Mouse (Mus musculus): ENCODE results near the gene Grxcr1. TPM values are rescaled to one million over a fixed set of nuclear protein-coding genes. Genes with fewer than 3 reads are reported as not detected.

Gene Grxcr1
- not detected for total RNA-seq (2021)

DNA sequence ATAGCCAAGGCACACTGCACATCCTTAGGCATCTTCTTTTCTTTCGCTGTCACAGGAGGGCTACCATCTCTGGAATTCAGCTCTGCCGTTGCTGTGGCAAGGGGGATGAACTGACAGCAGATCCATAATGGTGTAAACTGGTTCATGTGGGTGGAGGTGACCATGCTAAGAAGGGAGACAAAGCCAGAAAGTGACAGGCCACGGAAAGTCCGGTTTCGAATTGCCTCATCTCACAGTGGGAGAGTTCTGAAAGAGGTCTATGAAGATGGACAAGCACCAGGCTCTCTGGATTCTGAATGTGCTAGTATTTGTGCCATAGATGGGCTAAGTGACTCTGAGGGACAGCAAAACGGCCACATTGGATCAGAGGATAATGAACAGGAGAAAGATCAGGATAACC, at the start of gene Grxcr1:
Gene Grxcr1 (plus strand): TSS at position 92 of the 400 bp plus-strand sequence.
- no peak for DNase-seq (ENCODE audit: extremely low spot score in 1 of 2, low spot score in 2 of 2)
- intact Hi-C loops (cut with DNase I): no loop called here

- no peak for DNase-seq (ENCODE audit: extremely low spot score in 1 of 2, low spot score in 2 of 2)
- intact Hi-C loops (cut with DNase I): no loop called here
These were observed 49.6 kb upstream of the Grxcr1 start for GRCm38 (mm10) chr5:67981946-67982526.

DNA sequence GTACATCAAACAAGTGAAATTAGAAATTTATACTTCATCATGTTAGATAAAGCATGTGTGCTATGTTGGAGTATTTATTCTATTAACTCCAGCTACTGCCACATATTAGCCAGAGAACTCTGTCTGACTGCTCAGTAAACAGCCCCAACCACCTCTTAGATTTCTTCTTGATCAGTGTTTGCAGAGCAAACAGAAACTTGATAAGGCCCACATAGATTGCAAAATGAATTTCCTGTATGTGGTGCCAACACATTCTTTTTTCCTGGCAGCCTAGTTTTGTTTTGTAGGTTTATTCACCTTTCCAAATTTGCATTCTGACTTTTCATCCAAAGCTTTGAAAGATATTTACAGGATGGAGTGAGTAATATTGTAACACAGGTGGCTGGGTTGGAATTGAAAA, 41.2 kb upstream of the Grxcr1 start:
- no peak for DNase-seq (ENCODE audit: extremely low spot score in 1 of 2, low spot score in 2 of 2)
- intact Hi-C loops (cut with DNase I): no loop called here

- intact Hi-C loops (cut with DNase I): no loop called here
- DNase-seq (ENCODE audit: extremely low spot score in 1 of 2, low spot score in 2 of 2): no peak
These were observed 29.0 kb upstream of the Grxcr1 start for GRCm38 (mm10) chr5:68002611-68003010.

DNA sequence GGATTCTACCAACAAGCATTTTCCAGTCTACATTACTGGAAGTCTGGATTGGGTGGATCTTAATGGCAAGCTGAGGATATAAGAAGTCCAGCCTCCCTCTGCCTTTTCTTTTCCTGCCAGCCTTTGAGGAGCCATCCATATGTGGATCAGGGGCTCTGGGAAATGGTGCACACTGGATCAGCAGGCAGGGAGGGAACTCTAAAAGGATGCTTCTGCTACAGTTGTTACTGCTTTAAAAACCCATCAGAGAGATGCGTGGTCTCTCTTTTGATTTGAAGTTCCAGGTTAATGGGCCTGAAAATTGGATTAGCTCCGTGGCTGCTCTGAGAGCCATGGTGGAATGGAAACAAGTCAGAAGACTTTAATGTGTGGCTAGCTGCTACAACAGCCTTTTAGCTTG, 27.7 kb upstream of the Grxcr1 start:
- intact Hi-C loops (cut with DNase I): no loop called here
- DNase-seq (ENCODE audit: extremely low spot score in 1 of 2, low spot score in 2 of 2): no peak

GRCm38 (mm10) chr5:68004419-68004818, 27.2 kb upstream of the Grxcr1 start:
- intact Hi-C loops (cut with DNase I): no loop called here

GRCm38 (mm10) chr5:68007074-68007473, 24.6 kb upstream of the Grxcr1 start:
- intact Hi-C loops (cut with DNase I): no loop called here
- no peak for DNase-seq (ENCODE audit: extremely low spot score in 1 of 2, low spot score in 2 of 2)

More at GRCm38 (mm10) chr5:68004419-68004818, 27.2 kb upstream of the Grxcr1 start:
- DNase-seq (ENCODE audit: extremely low spot score in 1 of 2, low spot score in 2 of 2): no peak

DNA sequence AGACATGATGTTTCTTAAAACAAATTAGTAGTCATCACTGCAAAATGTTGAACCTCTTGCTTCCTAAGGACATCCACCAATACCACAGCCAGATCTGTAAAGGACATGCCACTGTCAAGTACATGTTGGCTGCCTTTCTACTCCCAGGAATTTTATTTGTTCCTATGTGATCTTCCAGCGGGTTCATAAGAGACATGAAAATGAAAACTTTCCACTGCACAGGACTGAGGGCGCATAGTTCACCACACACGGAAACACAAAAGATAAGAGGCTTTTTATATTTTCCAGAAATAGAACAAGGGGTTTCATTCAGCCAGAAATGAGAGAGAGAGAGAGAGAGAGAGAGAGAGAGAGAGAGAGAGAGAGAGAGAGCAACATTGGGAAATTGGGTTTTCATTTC, 20.1 kb upstream of the Grxcr1 start:
- DNase-seq (ENCODE audit: extremely low spot score in 1 of 2, low spot score in 2 of 2): no peak
- intact Hi-C loops (cut with DNase I): loop anchor here (5.0 kb wide), 1 partner anchor 164 kb away; the partner anchor contains the start of gene Atp8a1

DNA sequence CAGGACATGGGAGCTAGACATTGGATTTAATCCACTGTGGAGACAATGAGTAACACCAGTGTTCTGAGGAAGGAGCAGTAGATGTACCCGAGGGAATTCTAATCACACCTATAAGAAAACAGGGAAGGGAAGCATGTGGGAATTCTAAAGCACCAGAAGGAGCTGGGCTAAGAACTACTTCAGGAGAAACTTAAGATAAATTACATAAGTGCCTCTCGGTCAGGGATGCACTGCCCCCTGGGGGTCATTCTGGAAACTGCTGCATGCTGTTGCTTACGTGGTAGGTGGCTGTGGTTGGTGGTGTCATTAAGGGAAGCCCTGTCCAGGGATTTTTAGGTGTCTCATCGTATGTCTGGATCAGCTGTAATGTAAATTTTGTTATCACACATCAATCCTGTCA, 19.0 kb upstream of the Grxcr1 start:
- intact Hi-C loops (cut with DNase I): loop anchor here (2.0 to 5.0 kb wide), 2 partner anchors 165 to 260 kb away; partner anchors contain the start of gene Atp8a1
- peak; percentile 65 to 77 for DNase-seq (ENCODE audit: extremely low spot score in 1 of 2, low spot score in 2 of 2)

- intact Hi-C loops (cut with DNase I): no loop called here
- no peak for DNase-seq (ENCODE audit: extremely low spot score in 1 of 2, low spot score in 2 of 2)
These were observed 10.8 kb upstream of the Grxcr1 start for GRCm38 (mm10) chr5:68020870-68021269.

GRCm38 (mm10) chr5:68026658-68027422, 4.8 kb upstream of the Grxcr1 start:
- intact Hi-C loops (cut with DNase I): no loop called here
- DNase-seq (ENCODE audit: extremely low spot score in 1 of 2, low spot score in 2 of 2): no peak

- intact Hi-C loops (cut with DNase I): no loop called here
- no peak for DNase-seq (ENCODE audit: extremely low spot score in 1 of 2, low spot score in 2 of 2)
These were observed 4.2 kb upstream of the Grxcr1 start for GRCm38 (mm10) chr5:68027474-68027873.

- no peak for DNase-seq (ENCODE audit: extremely low spot score in 1 of 2, low spot score in 2 of 2)
- intact Hi-C loops (cut with DNase I): no loop called here
These were observed 1.7 kb downstream of the Grxcr1 start for GRCm38 (mm10) chr5:68033345-68033744.

DNA sequence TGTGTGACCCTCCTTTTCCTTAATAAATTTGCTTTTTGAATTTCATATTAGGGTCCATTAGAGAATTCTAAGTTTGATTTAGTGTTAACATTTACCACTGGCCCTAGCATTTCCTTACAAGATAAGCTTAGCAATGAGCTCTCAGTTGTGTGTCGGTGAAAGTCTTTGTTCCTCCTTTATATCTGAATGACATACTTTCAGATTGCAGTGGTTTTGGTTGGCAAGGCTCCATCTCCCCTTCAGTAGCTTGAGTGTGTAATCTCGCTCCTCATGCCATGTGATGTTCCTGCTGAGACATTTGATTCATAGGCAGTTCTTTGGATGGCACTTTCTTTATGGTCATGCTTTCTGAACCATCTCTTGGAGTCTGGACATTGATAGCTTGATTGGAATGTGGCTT, 7.4 kb downstream of the Grxcr1 start:
- intact Hi-C loops (cut with DNase I): no loop called here
- DNase-seq (ENCODE audit: extremely low spot score in 1 of 2, low spot score in 2 of 2): no peak

- intact Hi-C loops (cut with DNase I): no loop called here
- no peak for DNase-seq (ENCODE audit: extremely low spot score in 1 of 2, low spot score in 2 of 2)
These were observed 11.7 kb downstream of the Grxcr1 start for GRCm38 (mm10) chr5:68043339-68043738.

GRCm38 (mm10) chr5:68048783-68049182, 17.1 kb downstream of the Grxcr1 start:
- intact Hi-C loops (cut with DNase I): no loop called here
- no peak for DNase-seq (ENCODE audit: extremely low spot score in 1 of 2, low spot score in 2 of 2)

GRCm38 (mm10) chr5:68049536-68049935, 17.9 kb downstream of the Grxcr1 start:
- intact Hi-C loops (cut with DNase I): no loop called here
- DNase-seq (ENCODE audit: extremely low spot score in 1 of 2, low spot score in 2 of 2): no peak

- intact Hi-C loops (cut with DNase I): no loop called here
- DNase-seq (ENCODE audit: extremely low spot score in 1 of 2, low spot score in 2 of 2): no peak
These were observed 19.5 kb downstream of the Grxcr1 start for GRCm38 (mm10) chr5:68051101-68051500.

- intact Hi-C loops (cut with DNase I): no loop called here
- no peak for DNase-seq (ENCODE audit: extremely low spot score in 1 of 2, low spot score in 2 of 2)
These were observed 25.9 kb downstream of the Grxcr1 start for GRCm38 (mm10) chr5:68057574-68057973.

DNA sequence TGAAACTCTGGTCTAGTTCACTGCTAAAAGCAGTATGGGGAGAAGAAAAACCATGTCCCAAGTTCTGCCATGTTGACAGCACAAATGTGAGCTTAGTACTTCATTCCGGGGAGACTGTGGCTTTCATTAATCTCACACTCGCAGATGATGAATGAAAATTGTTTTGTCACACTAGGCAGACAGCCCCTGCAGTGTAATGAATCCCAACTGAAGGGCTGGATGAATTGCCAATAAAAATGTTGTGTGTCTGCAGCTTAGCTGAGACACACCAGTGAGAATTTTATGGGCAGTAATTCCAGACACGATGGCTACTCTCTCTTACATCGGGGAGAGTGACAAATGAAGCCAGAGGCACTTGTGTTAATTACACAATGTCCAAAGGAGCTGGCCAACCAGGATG, 37.1 kb downstream of the Grxcr1 start:
- DNase-seq (ENCODE audit: extremely low spot score in 1 of 2, low spot score in 2 of 2): no peak
- intact Hi-C loops (cut with DNase I): no loop called here

Data from left cerebral cortex, postnatal 10 days (tissue).